Mouse (Mus musculus): ENCODE measurements around the gene Olfr58.
"Not testable (repeated sequence)": the region's sequence is repeated elsewhere in the genome, so short reads cannot be mapped to it uniquely, and the experiment has no call there.

Olfr58 gene

GRCm38 (mm10) chr9:19779983-19780382 lies at the start of gene Olfr58:
Olfr58 (plus strand) TSS chr9:19780283.
- DNase-seq (ENCODE audit: low spot score): no peak

DNA sequence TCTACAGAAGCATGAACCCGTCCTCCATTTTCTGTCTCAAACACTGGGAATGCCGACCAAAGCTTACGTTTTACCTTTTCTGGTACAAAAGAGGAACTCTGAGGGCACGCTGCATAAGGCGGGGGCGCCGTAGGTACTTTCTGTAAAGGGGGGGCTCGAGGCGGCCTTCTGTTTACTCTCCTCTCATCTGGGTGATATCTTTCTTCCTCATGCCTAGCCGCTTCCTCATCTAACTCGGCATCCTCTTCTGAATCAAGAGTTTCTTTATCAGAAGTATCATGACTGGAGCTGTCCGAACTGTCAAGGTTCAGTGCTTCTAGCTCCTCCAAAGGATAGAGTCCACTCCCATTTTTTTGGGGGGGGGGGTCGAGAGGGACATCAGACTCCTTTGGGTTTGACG lies 10.9 kb upstream of the Olfr58 start:
- no peak for DNase-seq (ENCODE audit: low spot score)

GRCm38 (mm10) chr9:19769701-19770100 lies 10.4 kb upstream of the Olfr58 start:
- no peak for DNase-seq (ENCODE audit: low spot score)

DNA sequence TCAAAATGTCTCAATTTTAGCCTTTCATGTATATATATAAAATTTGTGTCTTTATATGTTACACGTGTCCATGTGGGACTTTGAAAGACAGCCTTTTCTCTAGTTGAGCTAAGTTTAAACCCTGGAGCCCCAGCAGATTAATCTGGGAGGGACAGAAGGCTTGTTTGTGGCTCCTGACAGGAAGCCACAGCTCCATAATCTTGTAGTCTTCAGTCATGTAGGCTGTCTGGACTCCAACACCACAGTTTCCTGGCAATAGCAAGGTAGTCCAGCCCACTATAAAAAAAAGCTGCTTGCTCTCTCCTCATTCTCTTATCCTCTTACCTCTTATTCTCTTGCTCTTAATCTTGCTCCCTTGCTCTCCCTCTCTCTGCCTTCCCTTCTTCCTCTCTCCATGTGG lies 22.9 kb downstream of the Olfr58 start:
- no peak for DNase-seq (ENCODE audit: low spot score)

GRCm38 (mm10) chr9:19804606-19805005 lies 24.5 kb downstream of the Olfr58 start, which contains the start of gene Olfr859:
Olfr859 (plus strand) TSS chr9:19804906.
- DNase-seq (ENCODE audit: low spot score): not testable (repeated sequence)

Data from lung, postnatal 25 days (tissue).